Mouse (Mus musculus) midbrain, embryonic 15.5 days (tissue): ENCODE results near the gene Birc7. TPM values are rescaled to one million over a fixed set of nuclear protein-coding genes. Genes with fewer than 3 reads are reported as not detected.

Experiments
- ATAC-seq: fragments of 200-750 bp; cut with Nextera tagmentation; replicated peaks from 2 replicates; pipeline ENCODE4 v1.8.0; 2017; ENCODE audit warnings: moderate TSS enrichment
- H3K27ac ChIP-seq: fragments of 300-500 bp; sonication (generic); 2 replicates; pipeline ENCODE4 v1.5.1; 2015; ENCODE audit warnings: mild to moderate bottlenecking, inconsistent platforms
- H3K27me3 ChIP-seq: fragments of 300-500 bp; sonication (generic); replicated peaks from 2 replicates; pipeline ENCODE4 v1.6.1; 2015; ENCODE audit warnings: inconsistent platforms
- H3K36me3 ChIP-seq: fragments of 300-500 bp; sonication (generic); replicated peaks from 2 replicates; pipeline ENCODE4 v1.6.1; 2015; ENCODE audit warnings: inconsistent platforms
- H3K4me1 ChIP-seq: fragments of 300-500 bp; sonication (generic); 2 replicates; pipeline ENCODE4 v1.6.1; 2015; ENCODE audit warnings: inconsistent platforms
- H3K4me2 ChIP-seq: fragments of 300-500 bp; sonication (generic); 2 replicates; pipeline ENCODE4 v1.6.1; 2015; ENCODE audit warnings: inconsistent platforms, mild to moderate bottlenecking, moderate library complexity
- H3K4me3 ChIP-seq: fragments of 300-500 bp; sonication (generic); 2 replicates; pipeline ENCODE4 v1.5.1; 2015; ENCODE audit warnings: mild to moderate bottlenecking, inconsistent platforms
- H3K9ac ChIP-seq: fragments of 300-500 bp; sonication (generic); 2 replicates; pipeline ENCODE4 v1.6.1; 2015; ENCODE audit warnings: mild to moderate bottlenecking, inconsistent platforms
- H3K9me3 ChIP-seq: fragments of 300-500 bp; sonication (generic); 2 replicates; pipeline ENCODE4 v1.6.1; 2016; ENCODE audit warnings: inconsistent platforms
- WGBS: fragments of 180-500 bp; shearing (Covaris S2); methylation state at CpG from one replicate; pipeline ENCODE4 v1.1.7; 2015; ENCODE audit warnings: mixed read lengths; 5-methylcytosine and 5-hydroxymethylcytosine counted together
- microRNA-seq: library from miRNA; unstranded; fragments of <30 nt; microRNA quantifications from one replicate; pipeline ENCODE4, GENCODE M21; 2016
- polyA plus RNA-seq: library from polyadenylated mRNA; unstranded; fragments of >200 nt; fragmentation: Nextera tagmentation; extraction: Ambion mirVana; gene quantifications from 2 replicates; pipeline ENCODE4 v1.2.1, GENCODE M21; 2015

The Birc7 gene
- polyA plus RNA-seq, 1 experiment from 2014 or later: 0.10 TPM

DNA sequence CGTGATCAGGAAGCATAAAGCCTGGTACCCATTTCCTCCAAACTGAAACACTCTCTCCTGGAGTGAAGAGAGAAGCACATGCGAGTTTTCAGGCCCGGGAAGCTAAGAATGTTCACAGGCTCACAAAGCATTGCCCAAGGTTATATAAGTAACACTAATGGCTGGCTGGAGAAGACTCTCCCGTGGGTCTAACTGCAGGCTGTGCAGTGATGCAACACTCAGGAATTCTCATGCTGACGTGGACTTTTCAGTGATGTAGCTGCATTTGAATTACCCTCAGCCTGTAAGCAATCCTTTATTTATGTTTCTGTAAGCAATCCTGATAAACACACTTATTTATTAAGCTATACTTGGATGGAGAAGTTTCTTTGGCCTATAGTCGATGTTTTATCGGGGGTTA lies 30.8 kb downstream of the Birc7 start:
- Histone ChIP-seq H3K27ac (no peak overlapping the region), H3K9ac (no peak overlapping the region), H3K4me2 (no peak overlapping the region), H3K27me3 (no peaks in the 10 kb centered on the region), H3K36me3 (no peaks in the 10 kb centered on the region), H3K4me1 (peaks cover 10% of the 10 kb centered on the region), H3K9me3 (no peaks in the 10 kb centered on the region), H3K4me3 (no peak overlapping the region)
- 79% methylated on average over 7 of the region's 7 CpGs for WGBS
- no peak for ATAC-seq

DNA sequence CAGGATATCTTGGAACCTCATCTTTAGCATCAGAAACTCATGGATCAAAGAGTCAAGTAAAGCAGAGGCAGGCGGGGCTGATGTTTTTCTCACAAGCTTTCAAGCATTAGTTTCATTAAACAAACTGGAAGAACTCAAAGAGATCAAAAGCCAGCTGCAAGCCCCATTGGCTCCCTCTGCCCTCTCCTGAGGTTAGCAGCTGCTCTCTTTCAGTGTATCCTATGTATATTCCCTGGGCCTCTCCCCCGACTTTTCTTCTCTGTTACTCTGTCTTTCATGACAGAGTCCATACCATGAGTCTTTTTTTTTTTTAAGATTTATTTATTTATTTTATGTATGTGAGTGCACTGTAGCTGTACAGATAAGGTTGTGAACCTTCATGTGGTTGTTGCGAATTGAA lies 31.4 kb downstream of the Birc7 start:
- Histone ChIP-seq H3K9ac (no peak overlapping the region), H3K27ac (no peak overlapping the region), H3K36me3 (no peaks in the 10 kb centered on the region), H3K9me3 (no peaks in the 10 kb centered on the region), H3K4me1 (peaks cover 5% of the 10 kb centered on the region), H3K27me3 (no peaks in the 10 kb centered on the region), H3K4me3 (no peak overlapping the region), H3K4me2 (no peak overlapping the region)
- ATAC-seq: no peak
- WGBS: 83% methylated on average over 3 of the region's 3 CpGs

DNA sequence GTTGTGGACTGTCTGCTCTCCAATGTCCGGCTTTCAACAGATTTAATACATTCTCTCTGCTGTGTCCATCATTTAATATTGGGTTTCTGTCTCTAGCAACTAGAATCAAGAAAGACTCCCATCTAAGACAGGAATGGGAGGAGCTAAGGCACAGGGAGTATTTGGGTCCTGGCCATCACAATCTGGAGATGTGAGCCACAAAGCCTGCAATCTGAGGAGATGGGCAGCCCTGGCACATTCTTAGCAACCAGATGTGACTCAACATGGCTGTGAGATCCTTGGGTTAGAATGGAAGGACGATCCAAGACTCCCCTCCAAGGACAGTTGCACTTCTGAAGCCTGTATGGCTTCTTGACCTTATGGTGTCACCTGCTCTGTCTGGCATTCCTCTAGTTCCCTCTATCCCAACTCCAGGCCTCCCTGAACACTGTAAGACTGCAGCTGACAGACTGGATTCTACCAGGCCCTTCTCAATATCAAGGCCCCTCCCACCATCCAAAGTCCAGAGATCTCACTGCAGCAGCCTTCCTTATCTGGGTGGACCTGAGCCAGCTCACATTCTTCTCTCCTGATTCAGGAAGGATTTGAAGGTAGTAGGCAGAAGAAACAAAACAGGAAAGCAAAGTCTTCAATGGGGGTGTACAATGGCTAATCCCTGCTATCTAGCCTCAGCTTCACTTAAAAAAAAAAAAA lies 33.9 kb downstream of the Birc7 start:
- Histone ChIP-seq H3K4me3 (no peak overlapping the region), H3K36me3 (no peaks in the 10 kb centered on the region), H3K9me3 (no peaks in the 10 kb centered on the region), H3K4me2 (no peak overlapping the region), H3K9ac (no peak overlapping the region), H3K4me1 (peaks cover 16% of the 10 kb centered on the region), H3K27me3 (no peaks in the 10 kb centered on the region), H3K27ac (no peak overlapping the region)
- no peak for ATAC-seq
- WGBS: 76% methylated on average over 2 of the region's 2 CpGs

DNA sequence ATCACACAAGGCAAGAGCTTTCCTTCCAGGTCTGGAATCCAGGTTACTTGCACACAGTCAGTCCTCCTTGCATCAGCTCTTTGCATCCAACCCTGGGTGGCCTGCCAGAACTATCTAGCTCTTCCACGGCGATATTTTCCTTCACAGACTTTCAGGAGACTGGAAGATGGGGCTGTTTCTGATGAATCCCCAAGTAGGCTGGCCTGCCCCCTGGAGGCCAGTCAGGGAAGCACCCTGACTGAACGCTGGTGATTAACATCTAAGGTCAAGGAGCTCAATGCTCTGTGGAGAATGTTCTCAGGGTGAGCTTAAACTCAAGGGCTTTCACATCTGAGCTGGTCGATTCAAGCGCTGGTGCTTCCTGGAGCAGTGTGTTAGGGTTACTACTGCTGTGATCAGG lies 35.1 kb downstream of the Birc7 start:
- Histone ChIP-seq H3K9ac (no peak overlapping the region), H3K9me3 (no peaks in the 10 kb centered on the region), H3K36me3 (no peaks in the 10 kb centered on the region), H3K27me3 (no peaks in the 10 kb centered on the region), H3K27ac (no peak overlapping the region), H3K4me3 (no peak overlapping the region), H3K4me1 (peaks cover 26% of the 10 kb centered on the region), H3K4me2 (no peak overlapping the region)
- 3% methylated on average over 5 of the region's 5 CpGs for WGBS
- ATAC-seq: no peak

DNA sequence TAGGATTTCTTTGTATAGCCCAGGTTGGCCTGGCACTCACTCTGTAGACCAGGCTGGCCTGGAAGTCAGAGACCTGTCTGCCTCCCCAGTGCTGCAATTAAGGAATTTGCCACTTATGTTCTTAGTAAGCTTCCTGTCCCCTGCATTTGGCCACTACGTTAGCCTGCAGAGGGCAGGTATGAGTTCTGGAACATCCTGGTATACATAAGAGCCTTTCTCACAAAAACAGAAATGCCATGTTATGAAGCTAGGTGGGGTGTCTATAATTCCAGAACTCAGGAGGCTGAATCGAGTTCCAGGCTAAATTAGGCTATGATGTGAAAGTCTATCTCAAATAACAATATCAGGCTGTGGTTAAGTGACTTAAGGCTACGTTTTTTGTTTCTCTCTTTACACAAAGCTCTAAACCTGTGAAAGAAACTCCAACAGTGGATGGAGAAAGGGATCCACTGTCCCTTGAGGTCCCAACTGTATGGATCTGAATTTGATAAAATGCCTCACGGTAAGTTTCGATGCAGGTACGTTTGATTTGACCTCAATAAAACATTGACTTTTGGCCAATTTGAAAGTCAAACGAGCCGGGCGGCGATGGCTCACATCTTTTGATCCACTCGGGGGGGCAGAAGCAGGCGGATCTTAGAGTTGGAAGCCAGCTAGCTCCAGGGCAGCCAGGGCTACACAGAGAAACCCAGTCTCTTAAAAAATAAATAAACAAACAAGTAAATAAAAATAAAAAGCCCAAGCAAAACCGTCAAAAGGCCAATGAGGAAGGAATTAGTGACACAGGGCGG lies 37.5 kb downstream of the Birc7 start:
- Histone ChIP-seq H3K36me3 (peaks cover 5% of the 10 kb centered on the region; the same call in 1 of the 2 replicates), H3K4me2 (peak overlapping the region; percentile 87), H3K27me3 (no peaks in the 10 kb centered on the region), H3K9ac (peak overlapping the region; percentile 90), H3K4me1 (peaks cover 29% of the 10 kb centered on the region), H3K9me3 (no peaks in the 10 kb centered on the region), H3K27ac (peak overlapping the region; percentile 86), H3K4me3 (peak overlapping the region; percentile 84)
- WGBS: 13% methylated on average over 14 of the region's 14 CpGs
- ATAC-seq: no peak

DNA sequence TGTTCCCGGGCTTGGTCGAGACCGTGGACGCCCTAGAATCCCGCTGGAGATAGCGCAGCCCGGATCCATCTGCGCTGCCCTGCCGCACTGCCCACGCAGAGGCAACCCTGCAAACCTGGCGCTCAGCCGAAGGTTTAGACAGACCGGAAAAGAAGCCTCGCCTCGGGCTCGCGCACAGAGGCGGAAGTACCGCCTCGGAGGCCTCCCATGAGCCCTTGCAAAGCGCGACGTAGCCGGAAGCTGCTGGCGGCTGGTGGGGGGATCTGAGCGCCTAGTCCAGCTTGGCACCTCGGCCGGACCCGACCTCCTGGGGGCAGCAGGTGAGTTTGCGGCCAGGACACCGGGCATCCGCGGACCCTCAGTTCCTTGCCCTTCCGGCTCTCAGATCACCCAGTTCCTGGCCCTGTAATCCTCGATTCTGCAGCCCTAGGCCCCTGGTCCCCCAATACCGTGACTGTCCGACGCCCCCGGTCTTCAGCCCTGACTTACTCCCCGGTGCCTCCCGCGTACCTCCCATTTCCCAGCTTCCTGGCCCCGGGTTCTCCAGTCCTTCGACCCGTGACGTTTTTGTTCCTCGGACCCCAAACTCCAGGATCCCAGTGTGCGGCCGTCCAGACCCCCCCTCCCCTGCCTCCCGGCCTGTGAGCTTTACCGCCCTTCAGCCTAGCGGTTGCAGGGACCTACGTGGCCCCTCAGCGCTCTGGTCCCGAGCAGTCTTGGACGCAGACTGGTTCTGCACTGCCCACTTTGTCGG lies 38.4 kb downstream of the Birc7 start, which contains the start of gene Arfgap1:
Arfgap1 (plus strand) TSS at position 216 of the 754 bp plus-strand sequence.
- Histone ChIP-seq H3K4me3 (peak within 1 kb of the TSS; percentile 84), H3K4me1 (peaks cover 29% of the 10 kb centered on the region), H3K27me3 (no peaks in the 10 kb centered on the region), H3K9me3 (no peaks in the 10 kb centered on the region), H3K9ac (peak within 1 kb of the TSS; percentile 90), H3K27ac (peak within 1 kb of the TSS; percentile 86), H3K4me2 (peak within 1 kb of the TSS; percentile 87), H3K36me3 (peaks cover 14% of the 10 kb centered on the region)
- WGBS: under 1% methylated on average over 56 of the region's 57 CpGs
- ATAC-seq: peak; percentile 95

DNA sequence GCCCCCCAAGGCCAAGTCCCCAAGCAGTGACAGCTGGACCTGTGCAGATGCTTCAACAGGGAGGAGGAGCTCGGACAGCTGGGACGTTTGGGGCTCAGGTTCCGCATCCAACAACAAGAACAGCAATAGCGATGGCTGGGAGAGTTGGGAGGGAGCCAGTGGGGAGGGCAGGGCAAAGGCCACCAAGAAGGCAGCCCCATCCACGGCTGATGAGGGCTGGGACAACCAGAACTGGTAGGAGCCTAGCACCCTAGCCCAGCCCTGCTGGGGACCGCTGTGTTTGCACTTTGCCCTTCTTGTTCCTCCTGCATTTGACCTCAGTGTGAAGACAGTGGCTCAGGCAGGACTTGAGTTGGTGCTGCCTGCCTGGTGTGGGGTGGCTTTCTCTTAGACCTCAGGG lies 52.3 kb downstream of the Birc7 start:
- peaks cover 59% of the 10 kb centered on the region for H3K36me3 ChIP-seq
- no peak for ATAC-seq
- 86% methylated on average over 6 of the region's 6 CpGs for WGBS

More for the DNA sequence above, 52.3 kb downstream of the Birc7 start:
- Histone ChIP-seq H3K27me3 (no peaks in the 10 kb centered on the region), H3K9ac (no peak overlapping the region), H3K27ac (no peak overlapping the region), H3K4me1 (no peaks in the 10 kb centered on the region), H3K4me2 (no peak overlapping the region), H3K4me3 (no peak overlapping the region), H3K9me3 (no peaks in the 10 kb centered on the region)

Small RNAs within 50 kb of the gene (microRNA-seq; reads per million reads assigned to microRNA genes)
- 2.2 reads per million, percentile 7 among the genes with 10 or more reads in this experiment for gene Mir124a-3

Other genes starting within 250 kb of the Birc7 start
- gene Dido1, start 219.0 kb upstream of the Birc7 start, polyA plus RNA-seq: 29.0 and 30.1 TPM in 2 replicates
- gene Gid8, start 218.9 kb upstream of the Birc7 start, polyA plus RNA-seq: 56.1 and 60.7 TPM in 2 replicates
- 0.17 and 0.26 TPM in 2 replicates for gene Slc17a9, start 203.8 kb upstream of the Birc7 start, polyA plus RNA-seq
- 14.9 and 16.5 TPM in 2 replicates for gene Bhlhe23, start 152.1 kb upstream of the Birc7 start, polyA plus RNA-seq
- 52.0 and 52.2 TPM in 2 replicates for gene Ythdf1, start 8.1 kb upstream of the Birc7 start, polyA plus RNA-seq
- gene Nkain4, start 25.7 kb downstream of the Birc7 start, polyA plus RNA-seq: 77.0 and 94.1 TPM in 2 replicates
- gene Arfgap1, start 38.2 kb downstream of the Birc7 start, polyA plus RNA-seq: 125 and 126 TPM in 2 replicates
- gene Col20a1, start 57.5 kb downstream of the Birc7 start, polyA plus RNA-seq: 0.11 and 0.22 TPM in 2 replicates
- 46.3 and 55.9 TPM in 2 replicates for gene Chrna4, start 114.5 kb downstream of the Birc7 start, polyA plus RNA-seq
- 54.0 and 62.5 TPM in 2 replicates for gene Kcnq2, start 206.3 kb downstream of the Birc7 start, polyA plus RNA-seq
- 11.5 and 12.1 TPM in 2 replicates for gene Eef1a2, start 228.0 kb downstream of the Birc7 start, polyA plus RNA-seq